Mouse (Mus musculus): ENCODE measurements around the gene Hmx1.

Hmx1 gene

GRCm38 (mm10) chr5:35398310-35398910 is 9.5 kb downstream of the Hmx1 start:
- DNase-seq (ENCODE audit: low spot score), result no peak

GRCm38 (mm10) chr5:35399061-35399460 is 10.2 kb downstream of the Hmx1 start:
- peak; percentile 38 for DNase-seq (ENCODE audit: low spot score)

- peak; percentile 55 for DNase-seq (ENCODE audit: low spot score)
Measured at GRCm38 (mm10) chr5:35399704-35400320, 10.9 kb downstream of the Hmx1 start.

GRCm38 (mm10) chr5:35401240-35401639 is 12.3 kb downstream of the Hmx1 start:
- DNase-seq (ENCODE audit: low spot score), result no peak

DNA sequence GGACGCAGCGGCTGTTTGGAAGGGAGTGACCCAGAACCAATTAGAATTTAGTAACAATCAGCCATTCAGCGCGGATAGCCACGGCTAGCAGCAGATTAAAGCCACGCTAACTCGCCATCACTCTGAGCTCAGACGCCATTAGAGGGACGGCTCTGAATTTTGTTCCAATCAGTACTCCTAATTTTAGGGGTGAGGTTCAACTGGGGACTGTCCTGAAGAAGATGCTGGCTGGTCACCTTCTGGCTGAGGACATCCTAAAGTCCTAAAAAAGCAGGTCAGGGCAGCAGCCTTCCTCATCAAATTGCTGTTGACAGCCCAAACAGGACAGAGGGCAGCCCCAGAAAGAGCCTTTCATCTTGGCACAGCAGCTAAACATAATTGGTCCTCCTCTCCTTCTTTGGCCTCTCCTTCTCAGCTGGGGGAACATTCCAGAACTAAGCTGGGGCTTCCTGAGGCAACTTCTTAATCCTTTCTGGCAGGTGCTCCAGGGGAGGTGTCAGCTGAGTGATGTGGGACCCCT is 18.6 kb downstream of the Hmx1 start:
- peak; percentile 80 for DNase-seq (ENCODE audit: low spot score)

DNA sequence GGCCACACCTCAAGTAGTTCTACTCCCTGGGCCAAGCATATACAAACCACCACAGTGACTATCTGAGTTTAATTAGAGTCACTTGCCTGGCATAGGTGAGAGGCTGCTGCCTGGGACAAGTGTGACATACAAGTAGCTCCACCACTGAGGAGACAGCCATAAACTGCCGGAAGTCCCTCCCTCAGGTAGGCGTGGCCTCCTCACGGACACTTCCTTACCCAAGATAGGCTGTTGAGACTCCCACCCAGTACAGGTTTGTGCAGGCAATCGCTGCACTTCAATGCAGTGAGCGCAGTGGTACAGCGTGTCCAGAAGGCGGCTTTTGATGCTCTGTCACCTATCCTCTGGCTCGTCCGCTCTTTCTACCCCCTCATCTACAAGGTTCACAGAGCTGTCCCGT is 22.1 kb downstream of the Hmx1 start:
- no peak for DNase-seq (ENCODE audit: low spot score)

DNA sequence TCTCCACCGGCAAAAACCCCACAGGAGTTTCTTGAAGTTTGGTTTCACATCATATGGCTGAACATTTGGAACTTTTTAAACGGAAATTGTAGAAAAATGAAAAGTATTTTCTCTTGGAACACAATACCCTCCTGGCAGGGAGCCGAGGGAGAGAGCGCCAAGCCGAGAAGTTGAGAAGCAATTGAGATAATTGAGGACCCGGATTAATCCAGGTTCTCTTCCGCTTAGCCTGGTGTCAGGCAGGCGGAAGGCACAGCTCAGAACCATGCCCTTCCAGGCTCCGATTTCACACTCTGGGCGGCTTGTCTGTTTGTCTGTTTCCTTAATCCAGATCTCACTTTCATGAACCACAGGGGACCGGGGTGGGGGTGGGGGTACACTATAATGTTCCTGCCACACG is 23.9 kb downstream of the Hmx1 start:
- no peak for DNase-seq (ENCODE audit: low spot score)

DNA sequence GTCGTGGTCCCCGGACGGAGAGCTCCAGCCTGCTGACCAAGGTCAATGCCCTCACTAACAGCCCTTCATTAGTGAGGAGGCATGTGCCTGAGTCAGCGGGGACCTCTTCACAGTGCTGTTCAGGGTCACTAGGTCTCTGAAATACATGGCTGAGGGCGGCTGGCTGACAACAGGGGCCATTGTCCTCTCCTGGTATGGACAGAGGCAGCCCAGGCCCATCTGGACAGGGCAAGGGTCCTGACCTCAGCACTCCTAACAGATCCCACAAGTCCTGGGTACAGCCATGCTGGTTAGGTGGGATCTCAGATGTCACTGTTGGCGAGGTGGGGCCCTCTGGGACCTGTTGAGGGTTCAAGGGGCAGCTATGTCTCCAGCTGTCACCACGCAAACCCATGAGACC is 28.8 kb downstream of the Hmx1 start:
- DNase-seq (ENCODE audit: low spot score), result no peak

GRCm38 (mm10) chr5:35421622-35422021 is 32.7 kb downstream of the Hmx1 start:
- DNase-seq (ENCODE audit: low spot score), result no peak

GRCm38 (mm10) chr5:35425218-35425617 is 36.3 kb downstream of the Hmx1 start:
- DNase-seq (ENCODE audit: low spot score), result peak; percentile 77

DNA sequence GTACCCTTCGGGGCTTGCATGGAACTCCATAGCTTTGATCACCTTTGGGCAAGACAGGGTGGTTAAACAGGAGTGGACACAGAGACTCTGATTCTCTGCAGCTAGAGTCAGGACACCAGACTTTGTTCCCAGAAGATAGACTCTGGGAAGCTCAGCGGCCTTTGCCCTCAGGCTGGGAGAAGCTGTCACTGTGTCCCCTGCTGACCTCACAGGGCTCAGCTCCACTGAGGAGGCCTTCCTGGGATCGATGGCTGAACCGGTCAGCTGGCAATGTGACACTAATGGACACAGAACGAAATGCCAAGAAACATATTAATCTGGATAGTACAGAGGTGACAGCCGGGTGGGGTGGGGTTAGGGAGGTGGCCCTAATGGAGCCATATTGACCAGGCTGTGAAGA is 39.0 kb downstream of the Hmx1 start:
- DNase-seq (ENCODE audit: low spot score), result no peak

GRCm38 (mm10) chr5:35428421-35428820 is 39.5 kb downstream of the Hmx1 start:
- no peak for DNase-seq (ENCODE audit: low spot score)

- no peak for DNase-seq (ENCODE audit: low spot score)
Measured at GRCm38 (mm10) chr5:35432098-35432497, 43.2 kb downstream of the Hmx1 start.

DNA sequence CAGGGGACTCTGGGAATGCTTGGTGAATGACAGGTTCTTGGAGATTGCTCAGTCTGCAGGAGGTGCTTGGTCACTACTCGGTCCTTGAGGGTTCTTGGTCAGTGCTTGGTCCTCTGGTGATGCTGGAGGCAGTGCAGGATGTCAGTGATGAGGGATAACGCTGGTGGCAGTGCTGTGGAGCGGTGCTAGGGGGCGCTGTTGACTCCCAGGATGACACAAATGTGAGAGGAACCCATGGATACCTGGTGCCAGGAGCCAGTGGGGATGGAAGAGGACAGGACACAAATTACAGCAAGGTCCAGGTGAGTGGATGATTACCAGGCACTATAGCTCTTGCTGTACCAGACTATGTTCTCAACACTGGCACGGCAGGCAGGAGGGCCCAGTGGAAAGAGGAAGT is 45.1 kb downstream of the Hmx1 start:
- peak; percentile 64 for DNase-seq (ENCODE audit: low spot score)

- peak; percentile 52 for DNase-seq (ENCODE audit: low spot score)
Measured at GRCm38 (mm10) chr5:35434703-35435102, 45.8 kb downstream of the Hmx1 start.

DNA sequence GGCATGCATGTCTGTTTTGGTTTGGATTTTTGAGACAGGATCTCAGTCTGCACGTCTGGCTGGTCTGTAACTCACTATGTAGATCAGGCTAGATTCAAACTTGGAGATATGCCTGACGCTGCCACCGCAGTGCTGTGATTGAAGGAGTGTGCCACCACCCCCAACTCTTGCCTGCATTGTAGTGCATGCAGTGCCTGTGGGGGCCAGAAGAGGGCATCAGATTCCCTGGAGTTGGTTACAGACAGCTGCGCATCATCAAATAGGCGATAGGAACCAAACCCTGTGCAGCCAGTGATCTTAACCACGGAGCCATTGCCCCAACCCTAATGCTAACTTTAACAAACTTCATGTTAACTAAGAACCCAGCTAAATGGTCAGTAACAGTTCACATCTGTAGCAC is 49.9 kb downstream of the Hmx1 start:
- no peak for DNase-seq (ENCODE audit: low spot score)

- no peak for DNase-seq (ENCODE audit: low spot score)
Measured at GRCm38 (mm10) chr5:35440459-35440858, 51.6 kb downstream of the Hmx1 start.

DNA sequence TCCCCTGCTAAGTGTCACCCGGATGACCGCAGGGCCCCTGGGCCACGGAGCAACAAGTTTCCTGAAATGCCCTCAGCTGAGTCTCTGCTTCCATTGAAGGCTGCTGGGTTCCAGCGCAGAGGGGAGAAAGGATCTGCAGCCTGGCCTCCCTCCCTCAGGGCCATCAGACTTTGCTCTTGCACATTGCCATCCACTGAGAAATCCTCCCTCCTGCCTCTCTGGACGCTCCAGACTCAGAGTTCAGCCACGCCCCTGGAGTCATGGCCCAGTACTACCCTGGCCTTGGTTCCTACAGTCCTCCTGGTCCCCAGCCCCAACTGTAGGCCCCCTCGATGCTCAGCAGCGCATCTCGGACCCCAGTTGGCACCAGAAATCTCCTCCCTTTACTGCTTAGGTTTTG is 52.5 kb downstream of the Hmx1 start:
- no peak for DNase-seq (ENCODE audit: low spot score)

- peak; percentile 46 for DNase-seq (ENCODE audit: low spot score)
Measured at GRCm38 (mm10) chr5:35444731-35445130, 55.8 kb downstream of the Hmx1 start.

DNA sequence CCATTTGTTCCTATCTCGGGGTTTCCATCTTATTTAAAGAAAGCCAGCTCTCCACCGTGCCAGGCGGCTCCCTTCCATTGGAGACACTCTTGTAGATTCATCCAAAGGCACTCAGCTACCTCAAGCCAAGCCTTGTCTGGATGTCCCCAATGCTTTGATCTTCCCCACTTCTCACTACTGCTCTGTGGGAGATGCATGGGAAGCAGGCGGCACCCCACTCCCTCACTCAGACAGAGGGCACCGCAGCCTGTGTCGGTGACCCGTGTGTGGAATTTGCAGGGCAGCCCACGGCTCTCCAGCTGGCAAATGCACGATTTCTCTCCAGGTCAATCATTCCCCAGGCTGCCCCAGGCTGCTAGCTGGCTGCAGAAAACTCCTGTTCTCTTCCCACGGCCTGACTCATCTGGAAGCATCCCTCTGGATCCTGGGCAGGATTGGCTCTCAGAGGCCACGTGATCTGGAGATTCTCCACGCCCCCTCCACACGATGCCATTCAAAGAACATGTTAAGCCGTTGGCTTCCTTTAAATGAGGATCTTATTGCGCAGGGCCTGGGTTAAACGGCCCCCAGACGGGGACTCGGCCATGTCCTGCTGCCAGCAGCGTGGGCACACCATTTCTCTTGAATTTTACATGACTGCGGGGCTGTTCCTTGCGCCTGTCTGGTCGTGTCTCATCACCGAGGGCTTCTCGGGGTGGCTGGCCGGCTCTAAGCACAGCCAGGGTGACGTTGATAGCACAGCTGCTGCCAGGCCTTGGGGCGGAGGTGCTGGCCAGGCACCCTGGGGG is 58.9 kb downstream of the Hmx1 start:
- DNase-seq (ENCODE audit: low spot score), result peak; percentile 93
